Mouse (Mus musculus) CD4-positive helper T cell, adult 2 months (primary cell): ENCODE data around the gene Rpn1.
A peak's percentile ranks its signal among the peaks of the same experiment; 100 is the strongest.

Experiments
- DNase-seq: peaks from one replicate; pipeline ENCODE4 v3.0.0-alpha.2; 2012; ENCODE audit warnings: low read depth, missing footprints, low spot score

Gene Rpn1

DNA sequence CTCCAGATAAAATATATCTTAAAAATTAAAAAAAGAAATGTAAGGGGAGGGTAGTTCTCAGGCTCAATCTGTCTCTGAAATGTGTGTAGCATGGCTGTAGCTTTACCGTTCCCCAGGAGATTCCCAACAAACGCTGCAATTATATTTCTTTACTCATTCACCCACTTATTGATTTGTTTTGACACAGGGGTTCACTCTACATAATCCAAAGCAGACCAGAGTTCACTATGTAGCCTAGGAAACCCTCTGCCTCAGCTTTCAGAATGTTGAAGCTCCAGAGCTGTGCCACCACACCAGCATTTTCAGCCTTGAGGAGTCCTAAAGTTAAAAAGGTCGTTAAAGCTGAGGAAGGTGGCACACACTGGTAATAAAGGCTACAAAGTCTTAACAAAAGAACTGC lies 18.3 kb upstream of the Rpn1 start:
- no peak for DNase-seq

DNA sequence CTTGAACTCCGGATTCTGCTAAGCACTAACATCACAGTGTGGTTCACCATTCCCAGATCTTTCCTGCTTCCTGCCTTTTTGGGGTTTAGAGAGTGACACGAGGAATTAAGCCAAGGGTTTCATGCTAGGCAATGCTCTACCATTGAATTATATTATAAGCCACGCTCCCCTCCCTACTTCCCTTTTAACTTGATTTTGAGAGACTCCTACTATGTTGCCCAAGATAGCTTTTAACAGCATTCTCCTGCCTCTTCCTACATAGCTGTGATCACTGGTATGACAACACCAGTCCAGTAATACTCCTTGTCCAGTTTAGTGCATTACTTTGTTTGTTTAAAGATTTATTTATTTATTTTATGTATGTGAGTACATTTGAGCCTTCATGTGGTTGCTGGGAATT lies 16.6 kb upstream of the Rpn1 start:
- no peak for DNase-seq

DNA sequence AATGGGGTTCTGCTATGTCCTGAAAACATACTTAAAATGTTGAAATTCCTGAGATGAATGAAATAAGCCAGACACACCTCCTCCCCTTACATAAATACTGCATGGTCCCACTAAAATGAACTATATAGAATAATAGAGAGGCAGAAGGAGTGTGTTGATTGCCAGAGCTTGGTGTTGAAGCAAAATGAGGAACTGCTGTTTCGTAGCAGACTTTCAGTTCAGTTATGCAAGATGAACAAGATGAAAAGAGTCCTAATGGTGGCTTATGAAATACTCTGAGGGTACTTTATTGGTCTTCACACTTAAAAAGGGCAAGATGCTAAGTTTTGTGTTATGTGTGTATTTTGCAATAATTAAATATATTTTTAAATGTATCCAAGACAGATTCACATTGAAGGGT lies 15.5 kb upstream of the Rpn1 start:
- DNase-seq = no peak

DNA sequence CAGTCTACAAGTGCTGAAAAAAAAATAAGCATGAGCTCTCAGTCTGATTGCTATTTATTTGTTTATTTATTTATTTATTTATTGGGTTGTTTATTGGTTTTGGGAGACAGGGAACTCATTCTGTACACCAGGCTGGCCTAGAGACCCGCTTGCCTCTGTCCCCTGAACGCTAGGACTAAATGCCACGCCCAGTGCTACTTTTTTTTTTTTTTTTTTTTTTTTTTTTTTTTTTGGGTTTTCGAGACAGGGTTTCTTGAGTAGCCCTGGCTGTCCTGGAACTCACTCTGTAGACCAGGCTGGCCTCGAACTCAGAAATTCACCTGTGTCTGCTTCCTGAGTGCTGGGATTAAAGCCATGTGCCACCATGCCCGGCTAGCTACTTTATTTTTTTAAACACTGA lies 13.8 kb upstream of the Rpn1 start:
- no peak for DNase-seq

DNA sequence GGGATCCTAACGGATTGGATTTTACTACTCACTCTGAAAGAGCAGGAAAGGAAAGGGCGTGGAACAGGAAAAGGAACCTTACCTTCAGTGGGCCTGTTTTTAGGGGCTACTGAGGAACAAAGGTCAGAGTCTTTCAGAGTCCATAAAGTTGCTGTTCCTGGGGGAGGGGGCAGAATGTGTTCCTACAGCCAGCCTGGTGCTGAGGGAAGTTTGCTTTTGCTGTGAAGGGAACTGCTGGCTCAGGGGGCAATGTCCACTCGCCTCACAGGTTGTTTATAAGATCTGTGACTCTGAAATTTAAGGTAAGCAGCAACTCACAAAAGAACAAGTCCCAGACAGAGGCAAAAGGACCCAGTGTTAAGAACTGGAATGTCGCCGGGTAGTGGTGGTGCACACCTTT lies 13.1 kb upstream of the Rpn1 start:
- no peak for DNase-seq

DNA sequence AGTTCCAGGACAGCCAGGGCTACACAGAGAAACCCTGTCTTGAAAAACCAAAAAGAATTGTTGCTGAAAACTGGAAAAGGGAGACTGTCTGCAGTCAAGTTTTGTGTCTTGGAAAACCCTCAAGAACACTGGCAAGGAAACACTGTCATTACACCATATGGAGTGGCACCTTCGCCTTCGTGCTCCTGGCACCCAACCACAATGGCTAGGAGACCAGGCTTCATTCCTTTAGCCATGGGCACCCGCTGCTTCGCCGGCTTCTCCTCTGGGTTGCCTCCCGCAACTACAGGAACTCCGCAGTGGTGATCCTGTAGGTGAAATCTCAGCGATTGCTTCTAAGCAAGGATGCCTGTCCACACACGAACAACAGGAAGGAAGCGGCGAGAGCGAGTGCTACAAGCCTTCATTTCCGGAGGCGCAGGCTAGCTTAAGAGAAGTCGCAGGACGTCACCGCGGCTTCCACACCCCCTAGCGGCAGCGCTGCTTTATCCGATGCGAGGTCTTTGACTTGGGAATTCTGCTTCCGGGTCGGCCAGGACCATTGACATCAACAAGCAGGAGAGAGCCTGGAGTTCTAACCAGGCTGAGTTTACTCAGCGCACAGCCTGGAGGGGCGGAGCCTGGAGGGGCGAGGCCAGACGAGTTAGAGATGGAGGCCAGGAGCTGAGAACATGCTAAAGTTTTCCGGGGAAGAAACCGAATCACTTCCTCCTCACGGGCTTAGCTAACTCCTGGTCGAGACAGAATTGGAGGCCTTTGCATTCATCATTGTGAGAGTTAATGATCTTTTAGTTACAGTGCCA lies 9.3 kb upstream of the Rpn1 start:
- DNase-seq = peak; percentile 92

DNA sequence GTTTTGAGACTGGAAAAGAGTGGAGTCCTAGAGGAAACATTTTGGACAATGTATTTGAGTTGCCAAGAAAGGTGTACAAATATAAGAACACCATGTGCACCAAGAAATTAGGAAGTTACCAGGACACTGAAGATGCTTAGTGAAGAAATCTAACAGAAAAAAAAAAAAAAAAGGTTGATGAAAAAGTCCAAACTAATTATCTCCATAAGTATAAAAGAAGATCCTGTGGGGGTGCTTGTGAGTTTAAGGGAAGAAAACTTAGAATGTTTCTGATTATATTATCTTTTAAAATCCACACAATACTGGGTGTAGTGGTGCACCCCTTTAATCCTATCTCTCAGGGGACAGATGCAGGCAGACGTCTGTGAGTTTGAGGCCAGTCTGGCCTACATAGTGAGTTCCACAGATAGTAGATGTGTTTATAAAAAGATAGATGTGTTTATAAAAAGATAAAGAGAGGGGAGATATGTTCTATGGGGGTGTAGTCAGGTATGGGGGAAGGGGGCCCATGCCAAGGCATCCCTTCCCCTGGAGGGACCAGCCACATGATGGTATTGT lies 8.2 kb upstream of the Rpn1 start:
- DNase-seq = no peak

DNA sequence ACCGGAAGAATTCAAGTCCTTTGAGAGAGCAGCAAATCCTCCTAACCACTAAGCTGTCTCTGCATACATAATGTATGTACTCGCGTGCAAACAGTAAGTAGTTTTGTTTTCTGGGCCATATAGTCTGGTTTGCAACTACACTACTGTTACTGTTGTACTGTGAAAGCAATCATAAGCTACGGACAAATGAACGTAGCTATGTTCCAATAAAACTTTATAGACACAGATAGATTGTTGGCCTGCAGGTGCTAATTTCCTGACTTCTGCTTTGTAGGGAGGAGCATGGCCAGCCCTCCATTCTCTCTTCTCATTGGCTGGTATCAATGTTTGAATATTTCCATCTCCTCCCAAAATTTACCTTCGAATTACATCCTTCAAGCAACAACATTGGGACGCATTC lies 1.2 kb upstream of the Rpn1 start:
- DNase-seq = no peak

DNA sequence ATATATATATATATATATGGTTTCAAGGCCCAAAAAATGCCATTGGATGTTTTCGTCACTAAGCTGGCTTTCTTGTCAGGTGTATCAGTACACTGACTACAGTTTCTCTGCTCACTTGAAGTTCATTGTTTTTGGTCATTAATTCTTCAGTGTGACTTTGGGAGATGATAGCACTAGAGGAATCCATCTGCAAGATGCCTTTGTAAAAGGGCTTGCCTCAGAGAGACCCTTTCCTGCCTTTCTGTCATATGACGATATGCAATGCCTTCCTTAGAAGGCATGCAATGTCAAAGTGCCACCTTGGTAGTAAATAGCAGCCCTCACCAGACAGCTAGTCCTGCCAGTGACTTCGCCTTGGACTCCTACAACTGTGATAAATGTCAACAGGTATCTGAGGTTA lies 610 bp upstream of the Rpn1 start:
- DNase-seq = peak; percentile 16

DNA sequence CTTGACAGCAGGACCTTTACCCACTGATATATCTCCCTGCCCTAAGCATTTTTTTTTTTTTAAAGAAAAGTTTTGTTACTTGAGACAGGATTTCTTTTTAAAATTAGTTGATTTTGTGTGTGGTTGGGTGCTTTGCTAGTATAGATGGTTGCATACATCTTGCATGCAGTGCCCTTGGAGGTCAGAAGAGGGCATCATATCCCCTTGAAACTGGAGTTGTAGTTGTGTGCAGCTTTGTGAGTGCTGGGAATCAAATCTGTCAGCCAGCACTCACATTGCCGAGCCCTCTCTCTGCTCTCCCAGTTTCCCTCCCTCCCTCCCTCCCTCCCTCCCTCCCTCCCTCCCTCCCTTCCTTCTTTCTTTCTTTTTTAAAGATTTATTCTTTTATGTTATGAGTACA lies 4.7 kb downstream of the Rpn1 start:
- no peak for DNase-seq

DNA sequence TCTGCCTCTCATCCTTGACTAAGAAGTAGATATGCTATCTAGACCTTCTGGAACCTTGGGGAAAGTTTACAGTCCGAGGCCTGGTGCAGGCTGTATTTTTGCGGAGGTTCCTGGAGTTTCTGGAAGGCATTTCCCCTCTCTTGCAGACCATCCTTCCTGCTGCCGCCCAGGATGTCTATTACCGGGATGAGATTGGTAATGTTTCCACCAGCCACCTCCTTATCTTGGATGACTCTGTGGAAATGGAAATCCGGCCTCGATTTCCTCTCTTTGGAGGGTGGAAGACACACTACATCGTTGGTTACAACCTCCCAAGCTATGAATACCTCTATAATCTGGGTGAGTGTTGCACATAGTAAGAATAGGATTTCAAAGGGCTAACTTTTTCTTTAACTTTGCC lies 11.1 kb downstream of the Rpn1 start:
- DNase-seq = no peak

DNA sequence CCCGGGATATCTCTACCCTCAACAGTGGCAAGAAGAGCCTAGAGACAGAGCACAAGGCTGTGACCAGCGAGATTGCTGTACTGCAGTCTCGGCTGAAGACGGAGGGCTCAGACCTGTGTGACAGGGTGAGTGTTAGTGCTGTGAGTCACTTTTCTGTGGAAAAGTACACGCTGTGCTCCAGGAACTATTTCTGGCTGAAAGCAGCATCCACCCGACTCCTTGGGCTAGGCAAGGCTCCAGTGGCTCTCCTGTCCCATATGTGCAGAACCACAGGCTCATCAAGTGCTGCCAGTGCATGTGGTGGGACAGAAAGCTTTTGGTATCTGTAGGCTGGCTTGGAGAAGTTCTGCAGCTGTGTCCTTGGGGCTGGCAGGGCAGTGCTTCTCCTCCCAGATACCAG lies 17.8 kb downstream of the Rpn1 start:
- DNase-seq = no peak

DNA sequence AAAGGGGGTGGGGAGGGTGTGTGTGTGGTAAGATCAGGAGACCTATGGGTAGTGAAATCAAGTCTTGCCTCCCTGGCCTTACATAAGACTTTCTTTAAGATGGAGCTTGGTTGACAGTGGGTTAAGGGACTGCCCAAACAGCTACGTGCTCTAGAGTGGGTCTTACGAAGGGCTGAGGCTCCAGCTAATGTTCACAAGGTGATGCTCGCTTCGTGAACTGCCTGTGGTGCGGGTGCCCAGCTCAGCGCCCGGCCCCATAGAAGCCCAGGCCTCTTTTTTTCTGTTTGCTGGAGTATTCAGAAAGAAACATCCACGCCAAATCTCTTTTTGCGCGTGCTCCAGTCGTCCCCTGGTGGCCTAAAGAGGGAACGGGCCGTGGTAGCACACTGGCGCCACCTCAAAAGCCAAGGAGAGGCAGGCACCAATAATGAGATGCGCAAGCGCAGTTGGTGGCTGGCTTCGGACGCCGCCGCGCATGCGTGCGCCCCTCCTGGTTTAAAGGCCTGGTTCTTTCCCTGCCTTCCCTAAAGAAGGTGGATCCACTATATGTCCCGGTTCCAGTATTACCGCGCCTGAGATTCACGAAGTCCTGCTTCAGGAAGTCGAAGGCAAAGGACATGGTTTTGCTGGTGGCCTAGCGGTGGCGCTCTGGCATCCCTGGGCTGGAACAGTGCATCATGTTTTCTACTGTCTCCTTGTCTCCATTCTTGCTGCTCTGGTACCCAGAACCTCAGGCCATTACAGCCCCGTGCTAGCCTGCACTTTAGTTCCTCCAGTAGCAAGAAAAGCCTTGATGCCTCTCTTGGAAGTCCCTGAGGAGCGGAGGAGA lies 21.7 kb downstream of the Rpn1 start:
- DNase-seq = peak; percentile 89

DNA sequence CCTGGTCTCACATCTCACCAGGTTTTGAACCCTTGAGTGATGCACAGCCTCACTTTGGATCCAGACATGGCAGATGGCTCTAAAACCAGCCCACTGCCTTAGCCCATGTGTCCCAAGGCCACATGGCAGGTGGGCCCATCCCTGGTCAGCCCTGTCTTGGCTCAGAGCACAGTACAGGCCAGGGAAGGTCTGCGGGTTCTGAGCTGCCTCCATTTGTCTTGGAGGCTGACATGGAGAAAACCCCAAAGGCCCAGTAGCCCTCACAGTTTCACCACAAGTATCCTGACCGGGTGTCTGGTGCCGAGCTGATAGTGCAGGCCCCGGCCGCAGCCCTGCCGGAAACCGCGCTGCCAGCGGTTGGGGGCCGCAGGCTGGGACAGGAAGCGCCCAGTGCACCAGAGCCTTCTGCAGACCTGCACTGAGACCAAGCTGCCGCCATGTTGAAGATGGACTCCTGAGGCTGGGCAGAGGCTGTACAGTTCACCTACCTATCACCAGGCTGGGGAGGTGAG lies 22.4 kb downstream of the Rpn1 start:
- no peak for DNase-seq

DNA sequence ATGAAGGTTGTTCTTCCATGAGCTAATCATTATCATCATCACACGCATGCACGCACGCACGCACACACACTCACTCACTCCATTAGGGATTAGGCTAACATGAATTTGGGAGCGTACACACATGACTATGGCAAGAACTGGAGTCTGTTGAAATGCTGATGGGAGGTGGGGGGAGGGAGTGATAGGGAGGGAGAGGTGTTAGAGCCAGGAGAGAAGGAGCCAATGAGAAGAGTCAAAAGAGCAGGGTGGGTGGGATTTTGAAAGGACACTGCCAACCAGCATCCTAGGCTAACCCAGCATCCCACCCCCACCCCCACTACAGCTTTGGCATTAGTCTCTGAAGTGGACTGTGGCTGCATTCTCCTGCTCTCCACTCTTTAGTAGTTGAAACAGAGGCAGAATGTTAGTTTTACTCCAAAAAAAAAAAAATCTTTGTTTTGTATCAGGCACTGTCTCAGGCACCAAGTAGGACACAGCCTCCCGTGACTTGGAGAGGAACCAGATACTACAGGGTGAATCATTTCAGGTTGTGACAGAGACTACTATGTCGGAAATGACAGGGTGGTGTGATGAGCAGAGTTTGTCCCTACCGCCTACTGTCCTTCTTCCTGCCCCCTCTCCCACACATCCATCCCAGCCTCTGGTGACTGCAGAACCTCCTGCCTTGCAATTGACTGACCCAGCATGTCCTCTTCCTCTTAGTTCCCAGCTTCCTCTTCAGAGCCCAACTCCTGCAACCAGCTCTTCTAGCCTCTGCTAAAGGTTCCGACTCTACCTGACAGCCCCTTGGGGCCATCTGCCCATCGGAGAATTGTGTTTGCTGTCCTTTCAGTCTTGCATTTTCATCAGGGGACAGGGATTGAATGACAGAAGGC lies 23.6 kb downstream of the Rpn1 start:
- DNase-seq = no peak

DNA sequence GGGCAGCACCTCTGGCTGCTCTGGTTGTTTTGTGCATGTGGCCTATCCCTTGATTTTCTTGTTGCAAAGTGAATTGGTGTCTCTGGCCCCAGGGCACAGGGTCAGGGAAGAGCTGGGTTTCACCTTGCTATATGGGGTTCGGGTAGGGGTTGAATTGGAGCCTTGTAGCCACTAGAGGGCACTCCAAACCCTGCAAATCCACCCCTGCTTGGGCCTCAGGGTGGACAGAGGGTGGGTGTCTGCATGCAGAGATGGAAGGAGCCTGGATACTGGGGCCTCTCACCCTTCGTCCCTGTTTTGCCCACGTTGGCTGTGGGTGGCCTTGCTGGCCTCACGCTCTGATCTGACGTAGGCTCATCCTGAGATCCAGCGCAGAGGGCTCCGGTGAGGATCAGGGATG lies 28.9 kb downstream of the Rpn1 start:
- DNase-seq = peak; percentile 55

DNA sequence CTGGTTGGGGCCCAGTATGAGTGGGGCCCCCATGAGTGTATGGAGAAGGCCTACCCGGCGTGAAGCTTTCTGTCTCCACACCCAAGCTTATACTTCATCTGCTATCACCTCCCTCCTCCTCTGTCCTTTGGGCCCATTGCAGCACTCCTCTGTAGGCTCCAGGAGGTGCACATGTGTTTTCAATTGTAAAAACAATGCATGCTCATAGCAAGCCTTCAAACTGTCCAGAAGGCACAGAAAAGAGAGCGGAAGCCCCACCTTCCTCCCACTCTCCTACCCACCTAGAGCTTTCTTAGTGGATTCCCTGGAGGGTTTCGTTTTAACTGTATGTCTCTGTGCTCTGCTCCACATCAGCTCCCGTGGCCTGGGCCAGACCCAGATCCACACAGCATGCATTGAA lies 30.1 kb downstream of the Rpn1 start:
- DNase-seq = no peak

DNA sequence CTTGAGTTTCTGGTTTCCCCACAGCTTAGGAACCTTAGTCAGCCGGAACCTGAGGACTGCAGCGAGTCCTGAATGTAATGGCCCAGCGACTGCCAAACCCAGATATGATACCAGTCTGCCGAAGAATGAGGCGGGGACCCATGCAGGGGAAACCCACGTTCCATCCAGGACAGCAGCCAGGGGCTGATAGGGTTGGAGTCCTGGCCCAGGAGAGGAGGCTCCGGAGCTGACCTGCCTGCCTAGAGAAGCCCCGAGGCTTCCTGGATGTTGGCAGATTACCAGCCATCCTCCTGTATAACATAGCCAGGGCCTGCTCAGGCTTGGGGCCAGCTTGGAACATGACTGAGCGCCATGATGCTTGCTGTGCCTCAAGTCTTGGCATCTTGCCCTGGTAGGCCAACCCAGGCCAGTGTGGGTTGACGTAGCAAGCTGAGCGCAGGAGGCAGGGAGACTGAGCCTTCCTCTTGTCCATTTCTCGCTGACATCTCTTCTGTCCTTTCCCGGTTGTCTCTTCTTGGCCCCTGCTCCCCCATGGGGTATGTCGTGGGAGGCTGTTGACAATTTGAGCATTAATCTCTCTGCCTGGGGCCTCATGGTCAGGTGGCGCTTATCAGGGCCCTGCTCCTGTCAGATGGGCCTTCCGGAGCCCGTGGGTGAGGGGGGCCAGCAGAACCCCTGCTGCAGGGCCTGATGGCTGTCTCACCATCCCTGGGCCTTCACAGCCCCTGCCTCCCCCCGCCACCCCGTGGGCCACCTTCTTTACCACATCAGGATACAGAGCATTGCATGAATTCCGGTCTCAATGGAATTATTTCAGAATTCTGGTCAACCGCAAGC lies 32.3 kb downstream of the Rpn1 start:
- no peak for DNase-seq

DNA sequence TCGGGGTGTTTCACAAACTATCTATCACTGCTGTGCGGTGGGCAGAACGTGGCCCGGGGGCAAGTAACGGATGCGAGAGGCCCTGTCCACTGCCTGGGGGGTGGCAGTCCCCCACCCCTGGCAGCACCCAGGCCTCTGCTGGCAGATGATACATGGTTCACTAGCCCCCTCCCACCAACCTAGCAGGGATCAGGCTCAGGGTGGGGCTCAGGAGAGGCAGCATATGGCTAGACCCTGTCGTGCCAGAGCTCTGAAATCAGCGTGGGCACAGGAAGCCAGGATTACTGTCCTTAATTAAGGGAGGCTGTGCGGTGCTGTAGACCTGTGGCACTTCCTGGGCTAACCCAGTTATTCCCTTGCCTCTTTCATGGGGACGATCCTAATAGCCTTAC lies 32.9 kb downstream of the Rpn1 start:
- no peak for DNase-seq

DNA sequence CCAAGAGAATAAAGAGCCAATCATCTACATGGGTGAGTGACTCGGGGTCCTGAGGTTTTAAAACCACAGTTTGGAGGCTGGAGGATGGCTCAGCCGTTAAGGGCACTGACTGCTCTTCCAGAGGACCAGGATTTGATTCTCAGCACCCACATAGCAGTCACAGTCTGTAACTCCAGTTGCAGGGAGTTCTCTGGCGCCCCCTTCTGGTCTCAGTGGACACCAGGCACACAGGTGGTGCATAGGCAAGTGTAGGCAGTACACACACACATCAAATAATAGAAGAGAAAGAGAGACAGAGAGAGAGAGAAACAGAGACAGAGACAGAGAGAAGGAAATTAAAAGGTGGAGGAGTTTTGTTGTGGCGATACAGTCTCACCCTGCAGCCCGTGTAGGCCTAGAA lies 35.0 kb downstream of the Rpn1 start:
- DNase-seq = no peak

DNA sequence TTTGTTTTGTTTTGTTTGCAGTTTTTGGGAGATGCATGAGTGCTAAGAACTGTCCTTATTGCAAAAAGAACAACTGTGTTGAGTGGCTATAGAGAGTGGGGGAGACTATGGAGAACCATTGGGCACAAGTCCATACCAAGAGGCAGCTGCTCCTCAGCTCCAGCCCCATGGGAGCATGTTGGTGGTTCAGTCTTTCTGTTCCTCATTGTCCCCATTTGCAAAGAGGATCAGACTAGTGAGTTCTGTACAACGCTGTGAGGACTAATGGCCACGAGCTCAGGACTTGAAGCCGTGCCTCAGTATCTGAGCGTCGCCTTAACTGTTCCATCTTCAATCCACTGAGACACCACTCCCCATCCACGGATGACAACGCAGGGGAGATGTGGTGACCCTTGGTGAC lies 36.5 kb downstream of the Rpn1 start:
- DNase-seq = no peak
